Mouse (Mus musculus) layer of hippocampus, adult 9-11 months (tissue): Measurements from ENCODE around the gene Crb2.

ENCODE experiments used
- DNase-seq: peaks from one replicate; pipeline ENCODE4 v3.0.0; 2022

Gene Crb2

GRCm38 (mm10) chr2:37802610-37803212, 26.7 kb downstream of the Crb2 start:
- peak; percentile 51 for DNase-seq

GRCm38 (mm10) chr2:37811682-37812081, 35.6 kb downstream of the Crb2 start:
- DNase-seq, result no peak

GRCm38 (mm10) chr2:37812401-37812800, 36.4 kb downstream of the Crb2 start:
- no peak for DNase-seq

- DNase-seq, result peak; percentile 43
These were observed 38.8 kb downstream of the Crb2 start for GRCm38 (mm10) chr2:37814820-37815361.

- DNase-seq, result peak; percentile 49
These were observed 39.6 kb downstream of the Crb2 start for GRCm38 (mm10) chr2:37815676-37816075.

GRCm38 (mm10) chr2:37818761-37819525, 42.9 kb downstream of the Crb2 start:
- DNase-seq, result peak; percentile 39

GRCm38 (mm10) chr2:37819526-37820152, 43.6 kb downstream of the Crb2 start:
- no peak for DNase-seq

GRCm38 (mm10) chr2:37822122-37822521, 46.1 kb downstream of the Crb2 start:
- DNase-seq, result no peak

GRCm38 (mm10) chr2:37823826-37824225, 47.8 kb downstream of the Crb2 start:
- DNase-seq, result no peak

- DNase-seq, result no peak
These were observed 53.8 kb downstream of the Crb2 start for GRCm38 (mm10) chr2:37829758-37830275.

GRCm38 (mm10) chr2:37832253-37832652, 56.2 kb downstream of the Crb2 start:
- no peak for DNase-seq

GRCm38 (mm10) chr2:37836926-37837325, 60.9 kb downstream of the Crb2 start:
- no peak for DNase-seq

- DNase-seq, result no peak
These were observed 61.5 kb downstream of the Crb2 start for GRCm38 (mm10) chr2:37837542-37837941.

GRCm38 (mm10) chr2:37838202-37838984, 62.3 kb downstream of the Crb2 start:
- no peak for DNase-seq

- DNase-seq, result no peak
These were observed 63.9 kb downstream of the Crb2 start for GRCm38 (mm10) chr2:37839922-37840321.

- DNase-seq, result no peak
These were observed 66.1 kb downstream of the Crb2 start for GRCm38 (mm10) chr2:37842151-37842569.

GRCm38 (mm10) chr2:37842719-37843118, 66.7 kb downstream of the Crb2 start:
- DNase-seq, result no peak
